8 mouse cellular contexts compared by ENCODE assay signal in the genomic region with DNA sequence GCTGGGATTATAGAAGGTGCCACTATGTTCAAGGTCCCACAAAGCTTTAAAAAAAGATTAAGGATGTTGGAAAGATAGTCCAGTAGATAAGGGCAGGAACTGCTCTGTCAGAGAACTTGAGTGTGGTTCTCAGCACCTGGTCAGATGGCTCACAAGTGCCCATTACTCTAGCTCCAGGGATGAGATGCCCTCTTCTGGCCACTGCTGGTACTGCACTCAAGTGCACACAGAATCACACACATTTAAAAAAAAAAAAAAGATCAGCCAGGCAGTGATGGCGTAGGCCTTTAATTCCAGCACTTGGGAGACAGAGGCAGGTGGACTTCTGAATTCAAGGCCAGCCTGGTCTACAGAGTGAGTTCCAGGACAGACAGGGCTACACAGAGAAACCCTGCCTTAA. TPM values are rescaled to one million over a fixed set of nuclear protein-coding genes. Genes with fewer than 3 reads are reported as not detected.
DNase-seq lines count a peak whose midpoint lies in the region; ATAC-seq and TF ChIP-seq lines count a peak whose summit lies in the region.

No protein-coding gene starts in this region.

- no peak overlapping the region for H3K27ac ChIP-seq in liver, embryonic 14.5 days

- peak; percentile 22 to 27 for DNase-seq in cerebellum, postnatal 36 days
- no peak for DNase-seq in cerebellum, adult 11 months
- peak; percentile 34 for DNase-seq in left cerebral cortex, postnatal 4 days
- no peak for DNase-seq in left cerebral cortex, adult 11 months (ENCODE audit: low spot score)
- peak; percentile 66 for DNase-seq in NIH3T3 (ENCODE audit: low read depth)
- no peak for DNase-seq in liver, embryonic 14.5 days (ENCODE audit: low read depth in 3 of 3, low spot score in 3 of 3)
- peak; percentile 44 to 50 for DNase-seq in thymus, postnatal 36 days
- DNase-seq in yolk sac, embryonic 10.5 days (ENCODE audit: low spot score) = no peak

- intact Hi-C loops in left cerebral cortex, postnatal 4 days (cut with DNase I) = no loop called here

- ATAC-seq in liver, embryonic 14.5 days (ENCODE audit: insufficient read depth) = no peak

- 48% methylated on average over 1 of the region's 1 CpGs for WGBS in liver, embryonic 14.5 days (ENCODE audit: insufficient replicate concordance)

- no peak for TF ChIP-seq EP300 in liver, embryonic 14.5 days (IDR thresholded peaks at IDR 0.05; ENCODE audit: low read depth)

- no peaks in the 10 kb centered on the region for H3K4me1 ChIP-seq in liver, embryonic 14.5 days (replicated peaks; ENCODE audit: control insufficient read depth in 2 of 2, insufficient read depth in 2 of 2, low read length in 1 of 2)

- H3K9me3 ChIP-seq in liver, embryonic 14.5 days (ENCODE audit: control insufficient read depth, low read length) = no peaks in the 10 kb centered on the region

- H3K9ac ChIP-seq in liver, embryonic 14.5 days (replicated peaks) = no peak overlapping the region

- H3K27me3 ChIP-seq in liver, embryonic 14.5 days (ENCODE audit: control insufficient read depth, insufficient read depth, low read length) = no peaks in the 10 kb centered on the region

- no peaks in the 10 kb centered on the region for H3K36me3 ChIP-seq in liver, embryonic 14.5 days (replicated peaks; ENCODE audit: control insufficient read depth, insufficient read depth, low read depth)

- no peak overlapping the region for H3K4me3 ChIP-seq in liver, embryonic 14.5 days (ENCODE audit: insufficient read depth in 1 of 2, low read depth in 2 of 2, low read length in 2 of 2)

- H3K4me2 ChIP-seq in liver, embryonic 14.5 days (ENCODE audit: low read depth) = no peak overlapping the region

- TF ChIP-seq CTCF in liver, embryonic 14.5 days (IDR thresholded peaks at IDR 0.05; ENCODE audit: low read depth) = peak; percentile 85

RNA-seq across cellular contexts. Expression of a gene that starts 25.3 kb away (rescaled TPM):
- 10 to 100 TPM; 22.8 to 24.9 TPM for total RNA-seq in left cerebral cortex, postnatal 4 days (2021)
- polyA plus RNA-seq in liver, embryonic 14.5 days (2012; rRNA removed) = 3.4 and 5.2 TPM in 2 replicates
- 3.6 and 3.7 TPM in 2 replicates for polyA plus RNA-seq in liver, embryonic 14.5 days (2014; fragmentation: Nextera tagmentation; extraction: Ambion mirVana)

RNA-seq across cellular contexts. Expression of a gene that starts 45.3 kb away (rescaled TPM):
- total RNA-seq in left cerebral cortex, postnatal 4 days (2021) = 10 to 100 TPM; 70.0 to 70.2 TPM
- 21.2 and 24.2 TPM in 2 replicates for polyA plus RNA-seq in liver, embryonic 14.5 days (2012; rRNA removed)
- polyA plus RNA-seq in liver, embryonic 14.5 days (2014; fragmentation: Nextera tagmentation; extraction: Ambion mirVana) = 36.7 and 42.1 TPM in 2 replicates

Comparison
In these comparisons a context has a peak if more than half of its experiments do, and no peak if none do; other contexts are left out.
1. DNase-seq: peak in cerebellum, postnatal 36 days (2 of 2), left cerebral cortex, postnatal 4 days (single experiment), NIH3T3 (single experiment) and thymus, postnatal 36 days (2 of 2); none in cerebellum, adult 11 months (single experiment), left cerebral cortex, adult 11 months (single experiment), liver, embryonic 14.5 days (0 of 3) and yolk sac, embryonic 10.5 days (single experiment).